In the genomic region with DNA sequence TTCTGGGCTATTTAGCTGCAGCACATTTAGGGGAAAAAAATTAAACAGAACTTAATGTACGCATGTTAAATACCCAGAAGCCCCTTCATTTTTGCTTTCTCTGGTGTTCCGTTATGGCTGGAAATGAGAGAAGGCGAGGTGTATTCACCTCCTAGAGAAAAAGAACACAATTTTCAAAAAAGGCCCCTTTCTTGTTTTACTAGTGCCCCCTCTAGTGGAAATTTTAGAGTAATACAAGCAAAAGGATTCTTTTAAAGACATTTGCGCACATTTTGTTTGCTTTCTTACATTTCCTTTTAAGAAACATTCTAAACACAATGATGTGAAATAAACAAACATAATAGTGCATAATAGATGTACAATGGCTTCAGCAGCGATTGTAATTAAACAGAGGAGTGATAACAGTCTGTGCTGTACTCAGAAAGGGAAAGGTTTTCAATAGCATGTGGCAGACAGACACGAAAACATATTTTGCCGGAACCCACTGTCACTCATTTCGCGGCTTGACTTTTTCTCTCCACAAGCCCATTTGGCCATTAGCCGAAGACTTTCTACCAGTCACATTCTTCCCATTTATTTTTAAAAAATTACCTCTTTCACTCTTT, we compare ENCODE assay signal across 12 mouse cellular contexts.
DNase-seq lines count a peak whose midpoint lies in the region; ATAC-seq and TF ChIP-seq lines count a peak whose summit lies in the region.
"Had no signal": no experiment of that assay in that cellular context is flagged by ENCODE, and none has a peak within 500 bp of the region (broad histone marks: within the 10 kb centered on the region; RNA-seq: fewer than 3 reads in every experiment).

No protein-coding gene starts in this region.

- H3K9me3 ChIP-seq in forebrain, embryonic 13.5 days (replicated peaks): no peaks in the 10 kb centered on the region
- no peaks in the 10 kb centered on the region for H3K9me3 ChIP-seq in forebrain, embryonic 12.5 days
- no peaks in the 10 kb centered on the region for H3K9me3 ChIP-seq in lung, embryonic 14.5 days (ENCODE audit: low read depth, low read length)
- no peaks in the 10 kb centered on the region for H3K9me3 ChIP-seq in embryonic facial prominence, embryonic 13.5 days
- H3K9me3 ChIP-seq: G1E had no signal

- peak; percentile 23 for DNase-seq in lung, embryonic 14.5 days
- no peak for DNase-seq in lung, adult 2 months
- peak; percentile 61 for DNase-seq in retina, postnatal 1 day
- DNase-seq in lung, adult 18-20 months: no peak
- no peak for DNase-seq in testis, postnatal 10 days (ENCODE audit: low spot score)
- DNase-seq: heart, postnatal 14 days; liver; right cerebral cortex, postnatal 14 days had no signal

- no peak overlapping the region for H3K4me2 ChIP-seq in forebrain, embryonic 13.5 days
- no peak overlapping the region for H3K4me2 ChIP-seq in forebrain, embryonic 12.5 days
- no peak overlapping the region for H3K4me2 ChIP-seq in lung, embryonic 14.5 days
- H3K4me2 ChIP-seq in embryonic facial prominence, embryonic 13.5 days: peak overlapping the region; percentile 33; the same call in 1 of the 2 replicates

- ATAC-seq in forebrain, embryonic 13.5 days: 0 out of 2 replicates have a peak, but pooled peaks have one; percentile 55
- ATAC-seq in forebrain, embryonic 12.5 days (ENCODE audit: low FRiP score): no peak; the same call in 1 of the 2 replicates
- no peak for ATAC-seq in lung, embryonic 14.5 days (ENCODE audit: insufficient read depth)
- ATAC-seq in embryonic facial prominence, embryonic 13.5 days (ENCODE audit: insufficient number of reproducible peaks, insufficient read depth, low FRiP score, low TSS enrichment, low read depth): no peak

- H3K36me3 ChIP-seq in forebrain, embryonic 13.5 days (ENCODE audit: poor library complexity, severe bottlenecking): no peaks in the 10 kb centered on the region
- H3K36me3 ChIP-seq in forebrain, embryonic 12.5 days (replicated peaks): no peaks in the 10 kb centered on the region
- no peaks in the 10 kb centered on the region for H3K36me3 ChIP-seq in lung, embryonic 14.5 days (ENCODE audit: insufficient read depth)
- no peaks in the 10 kb centered on the region for H3K36me3 ChIP-seq in embryonic facial prominence, embryonic 13.5 days
- H3K36me3 ChIP-seq: G1E had no signal

- no peaks in the 10 kb centered on the region for H3K4me1 ChIP-seq in forebrain, embryonic 13.5 days
- no peaks in the 10 kb centered on the region for H3K4me1 ChIP-seq in forebrain, embryonic 12.5 days
- no peaks in the 10 kb centered on the region for H3K4me1 ChIP-seq in lung, embryonic 14.5 days (ENCODE audit: insufficient read depth)
- H3K4me1 ChIP-seq in lung, adult 2 months (ENCODE audit: control insufficient read depth, insufficient read depth, low read length): no peaks in the 10 kb centered on the region
- H3K4me1 ChIP-seq in embryonic facial prominence, embryonic 13.5 days: no peaks in the 10 kb centered on the region

- H3K9ac ChIP-seq in forebrain, embryonic 13.5 days: no peak overlapping the region
- H3K9ac ChIP-seq in forebrain, embryonic 12.5 days: no peak overlapping the region
- H3K9ac ChIP-seq in lung, embryonic 14.5 days: no peak overlapping the region
- H3K9ac ChIP-seq in embryonic facial prominence, embryonic 13.5 days: no peak overlapping the region

- no peak for TF ChIP-seq POLR2A in lung, adult 2 months (IDR thresholded peaks at IDR 0.05; ENCODE audit: borderline replicate concordance, extremely low read depth, low read depth, low read length)

- H3K27ac ChIP-seq in forebrain, embryonic 13.5 days: no peak overlapping the region
- H3K27ac ChIP-seq in forebrain, embryonic 12.5 days: no peak overlapping the region
- no peak overlapping the region for H3K27ac ChIP-seq in lung, embryonic 14.5 days (ENCODE audit: low read depth)
- no peak overlapping the region for H3K27ac ChIP-seq in embryonic facial prominence, embryonic 13.5 days

- no peaks in the 10 kb centered on the region for H3K27me3 ChIP-seq in forebrain, embryonic 13.5 days
- H3K27me3 ChIP-seq in forebrain, embryonic 12.5 days: no peaks in the 10 kb centered on the region
- H3K27me3 ChIP-seq in lung, embryonic 14.5 days (ENCODE audit: insufficient read depth, low read length): no peaks in the 10 kb centered on the region
- no peaks in the 10 kb centered on the region for H3K27me3 ChIP-seq in embryonic facial prominence, embryonic 13.5 days

- no peak overlapping the region for H3K4me3 ChIP-seq in forebrain, embryonic 13.5 days
- no peak overlapping the region for H3K4me3 ChIP-seq in forebrain, embryonic 12.5 days (replicated peaks)
- H3K4me3 ChIP-seq in lung, embryonic 14.5 days (ENCODE audit: low read depth, low read length): no peak overlapping the region
- H3K4me3 ChIP-seq in lung, adult 2 months (replicated peaks; ENCODE audit: extremely low read depth, low read depth, low read length): no peak overlapping the region
- no peak overlapping the region for H3K4me3 ChIP-seq in embryonic facial prominence, embryonic 13.5 days

- peak; percentile 42 for TF ChIP-seq CTCF in lung, embryonic 14.5 days (IDR thresholded peaks at IDR 0.05; ENCODE audit: low read depth)
- TF ChIP-seq CTCF in lung, adult 2 months (IDR thresholded peaks at IDR 0.05; ENCODE audit: insufficient read depth, low read length): no peak

- 41% methylated on average over 10 of the region's 10 CpGs for WGBS in forebrain, embryonic 13.5 days
- WGBS in forebrain, embryonic 12.5 days: 49% methylated on average over 10 of the region's 10 CpGs
- WGBS in lung, embryonic 14.5 days: 39% methylated on average over 10 of the region's 10 CpGs
- 39% methylated on average over 10 of the region's 10 CpGs for WGBS in lung, adult 2 months
- 31% methylated on average over 10 of the region's 10 CpGs for WGBS in embryonic facial prominence, embryonic 13.5 days

Comparison
In these comparisons a context has a peak if more than half of its experiments do, and no peak if none do; other contexts are left out.
1. DNase-seq: peak in lung, embryonic 14.5 days (single experiment) and retina, postnatal 1 day (single experiment); none in lung, adult 2 months (single experiment), lung, adult 18-20 months (0 of 2) and testis, postnatal 10 days (single experiment).